Mouse (Mus musculus): ENCODE results near the gene Abcc4. TPM values are rescaled to one million over a fixed set of nuclear protein-coding genes. Genes with fewer than 3 reads are reported as not detected.

Abcc4 gene
- polyA plus RNA-seq, 1 experiment from 2014 or later = 1.6 TPM

- no peak overlapping the region for H3K4me2 ChIP-seq
- 94% methylated on average over 19 of the region's 19 CpGs for WGBS
- H3K4me1 ChIP-seq = 0 out of 2 replicates have a peak, but pooled peaks cover 3% of the 10 kb centered on the region
These were observed 126.8 kb downstream of the Abcc4 start for GRCm38 (mm10) chr14:118579013-118579728.

DNA sequence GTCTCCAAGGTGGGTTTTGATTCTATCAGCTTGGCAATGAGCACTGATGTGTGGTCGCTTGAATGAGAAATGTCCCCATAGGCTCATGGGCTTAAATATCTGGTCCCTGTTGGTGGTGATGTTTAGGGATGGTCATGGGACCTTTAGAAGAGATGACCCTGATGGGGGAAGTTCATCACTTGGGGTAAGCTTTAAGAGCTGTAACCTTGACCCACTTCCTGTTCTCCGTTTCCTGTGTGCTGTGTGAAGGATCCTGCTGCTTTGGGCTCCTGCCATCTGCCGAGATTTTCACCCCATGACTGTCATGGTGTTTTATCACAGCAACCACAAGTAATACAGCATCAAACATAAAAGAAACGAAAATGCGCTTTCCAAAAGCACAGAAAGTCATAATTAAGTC lies 128.1 kb downstream of the Abcc4 start:
- Histone ChIP-seq H3K4me1 (0 out of 2 replicates have a peak, but pooled peaks cover 3% of the 10 kb centered on the region), H3K4me3 (no peak overlapping the region), H3K36me3 (replicated peaks) (no peaks in the 10 kb centered on the region), H3K9me3 (no peaks in the 10 kb centered on the region), H3K27ac (no peak overlapping the region), H3K27me3 (replicated peaks) (no peaks in the 10 kb centered on the region), H3K4me2 (no peak overlapping the region), H3K9ac (no peak overlapping the region)
- ATAC-seq (replicated peaks) = no peak
- WGBS = 90% methylated on average over 5 of the region's 5 CpGs

More at GRCm38 (mm10) chr14:118579013-118579728, 126.8 kb downstream of the Abcc4 start:
- Histone ChIP-seq H3K4me3 (no peak overlapping the region), H3K9me3 (no peaks in the 10 kb centered on the region), H3K27me3 (replicated peaks) (no peaks in the 10 kb centered on the region), H3K9ac (no peak overlapping the region), H3K27ac (no peak overlapping the region), H3K36me3 (replicated peaks) (no peaks in the 10 kb centered on the region)
- no peak for ATAC-seq (replicated peaks)

DNA sequence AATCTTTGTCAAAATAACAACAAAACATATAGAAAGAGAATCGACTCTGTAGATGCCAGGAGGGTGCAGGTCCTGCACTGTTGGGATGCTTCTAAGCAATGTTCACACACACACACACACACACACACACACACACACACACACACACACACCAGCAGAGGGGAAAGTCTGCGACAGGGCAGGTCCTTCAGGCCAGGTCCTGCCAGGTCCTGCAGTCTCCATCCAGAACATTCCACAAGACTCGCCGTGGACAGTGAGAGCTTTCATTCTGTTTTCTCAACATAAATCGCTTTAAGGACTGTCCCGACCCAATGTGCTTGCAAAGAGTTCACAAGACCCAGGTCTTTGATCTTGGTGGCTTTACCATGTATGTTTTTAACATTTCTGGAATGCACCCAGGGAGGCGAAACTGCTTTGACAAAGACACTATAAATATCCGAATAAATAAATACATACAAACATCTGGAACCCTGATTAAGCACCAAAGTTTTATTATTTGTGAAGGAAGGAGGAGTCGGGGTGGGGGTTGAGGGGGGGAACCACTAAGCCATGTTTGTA lies 133.3 kb downstream of the Abcc4 start:
- Histone ChIP-seq H3K36me3 (replicated peaks) (no peaks in the 10 kb centered on the region), H3K4me3 (no peak overlapping the region), H3K9me3 (no peaks in the 10 kb centered on the region), H3K27ac (no peak overlapping the region), H3K9ac (no peak overlapping the region), H3K4me1 (0 out of 2 replicates have a peak, but pooled peaks cover 3% of the 10 kb centered on the region), H3K4me2 (no peak overlapping the region), H3K27me3 (replicated peaks) (no peaks in the 10 kb centered on the region)
- WGBS = 80% methylated on average over 9 of the region's 9 CpGs
- no peak for ATAC-seq (replicated peaks)

DNA sequence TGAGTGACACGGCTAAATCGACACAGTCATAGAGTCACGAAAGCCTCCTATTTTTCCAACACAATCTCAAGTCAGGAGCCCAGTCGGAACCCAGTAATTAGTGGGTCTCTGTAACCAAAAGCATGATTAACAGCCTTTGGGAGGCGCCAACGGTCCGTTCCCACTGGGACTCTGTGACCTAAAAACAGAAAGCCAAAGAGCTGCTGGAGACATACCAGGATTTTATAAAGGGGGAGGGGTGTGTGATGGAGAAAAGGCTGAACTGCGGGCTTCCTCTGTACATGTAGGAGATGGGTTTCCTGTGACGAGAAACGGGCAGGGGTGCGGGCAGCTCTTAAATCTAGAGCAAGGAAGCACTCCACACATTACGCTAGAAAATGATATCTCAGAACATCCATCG lies 136.4 kb downstream of the Abcc4 start:
- ATAC-seq (replicated peaks) = no peak
- WGBS = 89% methylated on average over 13 of the region's 13 CpGs

GRCm38 (mm10) chr14:118568116-118568673 lies 137.8 kb downstream of the Abcc4 start:
- ATAC-seq (replicated peaks) = 0 out of 2 replicates have a peak, but pooled peaks have one; percentile 50
- H3K9ac ChIP-seq = no peak overlapping the region
- no peak overlapping the region for H3K4me2 ChIP-seq
- no peaks in the 10 kb centered on the region for H3K9me3 ChIP-seq
- whole genome bisulfite sequencing = 66% methylated on average over 17 of the region's 17 CpGs
- H3K27me3 ChIP-seq (replicated peaks) = no peaks in the 10 kb centered on the region
- H3K4me1 ChIP-seq = no peaks in the 10 kb centered on the region
- H3K27ac ChIP-seq = no peak overlapping the region
- no peaks in the 10 kb centered on the region for H3K36me3 ChIP-seq (replicated peaks)
- H3K4me3 ChIP-seq = no peak overlapping the region

More for the DNA sequence above, 136.4 kb downstream of the Abcc4 start:
- H3K4me3 ChIP-seq = no peak overlapping the region
- H3K27me3 ChIP-seq (replicated peaks) = no peaks in the 10 kb centered on the region
- H3K4me2 ChIP-seq = no peak overlapping the region
- H3K27ac ChIP-seq = no peak overlapping the region
- no peaks in the 10 kb centered on the region for H3K4me1 ChIP-seq
- H3K9ac ChIP-seq = no peak overlapping the region
- H3K36me3 ChIP-seq (replicated peaks) = no peaks in the 10 kb centered on the region
- H3K9me3 ChIP-seq = no peaks in the 10 kb centered on the region

DNA sequence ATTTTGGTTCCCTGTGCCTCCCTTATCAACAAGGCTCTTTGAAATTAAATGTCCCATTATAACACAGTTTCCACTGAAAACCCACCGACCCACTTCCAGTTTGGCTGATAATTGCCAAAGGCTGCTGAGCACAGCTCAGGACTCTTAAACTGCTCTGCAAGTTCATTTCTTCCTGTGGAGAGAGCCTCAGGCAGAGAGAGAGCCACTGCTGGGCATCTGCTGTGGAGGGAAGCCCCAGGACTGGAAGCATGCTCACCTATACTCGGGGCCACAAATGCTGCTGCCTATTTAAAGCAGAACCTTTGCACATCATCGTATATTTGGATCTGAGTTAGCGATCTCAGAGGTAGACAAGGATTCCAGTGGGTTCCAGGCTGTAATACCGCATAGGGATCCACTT lies 139.2 kb downstream of the Abcc4 start:
- Histone ChIP-seq H3K4me1 (no peaks in the 10 kb centered on the region), H3K4me2 (peak overlapping the region; percentile 17; the same call in 1 of the 2 replicates), H3K36me3 (replicated peaks) (no peaks in the 10 kb centered on the region), H3K27me3 (replicated peaks) (no peaks in the 10 kb centered on the region), H3K9ac (no peak overlapping the region), H3K27ac (no peak overlapping the region), H3K9me3 (no peaks in the 10 kb centered on the region), H3K4me3 (no peak overlapping the region)
- ATAC-seq (replicated peaks) = 0 out of 2 replicates have a peak, but pooled peaks have one; percentile 46
- 78% methylated on average over 5 of the region's 5 CpGs for WGBS

DNA sequence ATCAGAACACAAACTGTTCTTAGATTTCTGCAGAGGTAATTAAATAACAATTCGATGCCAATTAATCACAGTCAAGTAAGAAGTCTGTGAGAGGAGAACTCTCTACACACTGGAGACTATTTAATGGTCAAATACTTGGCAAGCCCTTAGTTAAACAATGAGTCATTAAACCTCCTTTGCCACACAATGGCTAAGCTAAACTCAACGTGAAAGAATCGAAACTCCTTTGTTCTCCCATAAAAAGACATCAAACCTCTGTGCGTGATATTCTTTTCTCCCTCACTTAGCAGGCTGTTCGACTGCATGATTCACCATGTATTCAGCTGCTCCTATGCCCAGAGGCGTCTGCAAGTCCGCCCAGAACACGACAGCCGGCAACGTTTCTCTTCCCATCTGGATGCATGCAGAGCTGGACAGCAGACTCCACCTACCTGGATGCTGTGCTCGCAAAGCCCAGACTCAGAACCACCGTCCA lies 139.8 kb downstream of the Abcc4 start:
- ATAC-seq (replicated peaks) = peak; percentile 58

DNA sequence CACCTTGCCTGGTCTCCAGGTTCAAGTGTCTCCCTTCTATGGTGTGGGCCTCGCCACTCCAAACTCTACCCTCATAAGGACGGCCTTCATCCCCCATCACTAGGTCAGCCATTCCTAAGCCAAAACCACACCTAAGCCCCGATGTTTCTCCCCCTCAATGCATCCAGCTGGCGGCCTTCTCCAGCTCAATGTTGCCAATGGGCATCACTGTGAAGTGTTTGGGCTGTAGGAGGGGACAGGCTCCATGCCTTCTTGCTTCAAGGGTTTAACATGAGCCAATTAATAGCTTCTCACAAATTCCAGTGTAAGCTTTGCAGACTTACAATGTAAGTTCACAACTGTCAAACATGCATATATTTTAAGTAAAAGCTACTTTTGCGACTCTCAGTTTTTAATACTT lies 140.3 kb downstream of the Abcc4 start:
- Histone ChIP-seq H3K36me3 (replicated peaks) (no peaks in the 10 kb centered on the region), H3K27me3 (replicated peaks) (no peaks in the 10 kb centered on the region), H3K9ac (no peak overlapping the region), H3K4me1 (no peaks in the 10 kb centered on the region), H3K4me3 (no peak overlapping the region), H3K4me2 (no peak overlapping the region), H3K9me3 (no peaks in the 10 kb centered on the region), H3K27ac (no peak overlapping the region)
- ATAC-seq (replicated peaks) = no peak
- 93% methylated on average over 5 of the region's 5 CpGs for WGBS

More for the DNA sequence above, 139.8 kb downstream of the Abcc4 start:
- no peaks in the 10 kb centered on the region for H3K9me3 ChIP-seq
- H3K4me2 ChIP-seq = peak overlapping the region; percentile 17
- H3K4me3 ChIP-seq = no peak overlapping the region
- no peaks in the 10 kb centered on the region for H3K27me3 ChIP-seq (replicated peaks)
- no peaks in the 10 kb centered on the region for H3K36me3 ChIP-seq (replicated peaks)
- WGBS = 13% methylated on average over 12 of the region's 12 CpGs
- H3K9ac ChIP-seq = no peak overlapping the region
- no peaks in the 10 kb centered on the region for H3K4me1 ChIP-seq
- H3K27ac ChIP-seq = no peak overlapping the region

DNA sequence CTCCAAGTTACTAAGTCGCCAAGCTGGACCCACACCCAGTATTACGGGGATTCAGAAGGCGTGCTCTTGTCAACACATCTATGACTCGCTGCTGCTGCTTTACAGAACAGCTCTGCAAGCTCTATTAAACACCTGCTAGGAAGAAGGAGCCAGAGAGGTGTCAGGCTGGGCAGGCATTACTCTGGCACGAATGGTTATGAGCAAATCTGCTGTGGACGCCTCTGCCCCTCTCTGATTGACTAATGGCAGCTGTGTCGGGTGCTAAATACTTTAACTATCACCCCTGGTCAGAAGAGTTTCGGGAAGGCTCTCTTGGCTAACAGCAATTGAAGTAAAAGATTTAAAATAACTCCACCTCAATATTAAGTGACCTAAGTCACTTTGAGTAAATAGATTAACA lies 142.4 kb downstream of the Abcc4 start:
- ATAC-seq (replicated peaks) = no peak
- Histone ChIP-seq H3K4me2 (no peak overlapping the region), H3K4me1 (no peaks in the 10 kb centered on the region), H3K9me3 (no peaks in the 10 kb centered on the region), H3K4me3 (no peak overlapping the region), H3K27ac (no peak overlapping the region), H3K27me3 (replicated peaks) (no peaks in the 10 kb centered on the region), H3K36me3 (replicated peaks) (no peaks in the 10 kb centered on the region), H3K9ac (no peak overlapping the region)
- WGBS = 87% methylated on average over 8 of the region's 8 CpGs

- H3K4me2 ChIP-seq = no peak overlapping the region
- H3K9me3 ChIP-seq = no peaks in the 10 kb centered on the region
- H3K27me3 ChIP-seq (replicated peaks) = no peaks in the 10 kb centered on the region
- no peak overlapping the region for H3K9ac ChIP-seq
- no peak for ATAC-seq (replicated peaks)
- H3K27ac ChIP-seq = no peak overlapping the region
- H3K4me1 ChIP-seq = peaks cover 16% of the 10 kb centered on the region
- H3K36me3 ChIP-seq (replicated peaks) = no peaks in the 10 kb centered on the region
- no peak overlapping the region for H3K4me3 ChIP-seq
- WGBS = 73% methylated on average over 20 of the region's 20 CpGs
These were observed 153.0 kb downstream of the Abcc4 start for GRCm38 (mm10) chr14:118552901-118553475.

GRCm38 (mm10) chr14:118552390-118552789 lies 153.6 kb downstream of the Abcc4 start:
- no peak overlapping the region for H3K4me3 ChIP-seq
- H3K36me3 ChIP-seq (replicated peaks) = no peaks in the 10 kb centered on the region
- no peak overlapping the region for H3K27ac ChIP-seq
- no peak overlapping the region for H3K4me2 ChIP-seq
- 41% methylated on average over 5 of the region's 5 CpGs for WGBS
- H3K4me1 ChIP-seq = peaks cover 16% of the 10 kb centered on the region
- no peak for ATAC-seq (replicated peaks)
- H3K9ac ChIP-seq = no peak overlapping the region
- H3K27me3 ChIP-seq (replicated peaks) = no peaks in the 10 kb centered on the region
- H3K9me3 ChIP-seq = no peaks in the 10 kb centered on the region

DNA sequence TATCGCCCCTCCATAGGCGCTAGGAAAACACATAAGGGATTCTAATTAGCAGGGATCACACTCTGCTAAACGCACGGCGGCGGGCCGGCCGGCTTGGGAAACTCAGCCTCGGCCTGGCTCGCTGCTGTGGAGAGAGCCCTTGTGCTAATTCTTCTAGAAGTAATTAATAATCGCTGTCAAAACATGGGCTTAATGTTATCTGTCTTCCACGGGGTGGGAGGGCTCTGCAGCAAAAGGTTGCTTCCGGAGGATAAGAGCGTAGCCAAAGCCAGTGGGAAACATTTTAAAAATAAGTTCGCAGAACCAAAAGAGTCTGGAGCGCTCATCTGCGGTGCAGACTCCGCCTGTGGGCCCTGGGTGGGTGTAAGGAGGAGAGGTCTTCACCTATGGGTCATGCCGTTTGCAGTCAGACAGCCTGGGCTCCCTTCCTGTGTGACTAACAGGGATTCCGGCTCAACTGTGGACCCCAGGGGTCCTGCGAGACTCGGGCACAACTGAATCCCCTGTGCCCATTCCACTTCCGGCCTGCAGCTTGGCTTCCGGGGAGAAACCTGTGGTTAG lies 154.2 kb downstream of the Abcc4 start:
- Histone ChIP-seq H3K9me3 (no peaks in the 10 kb centered on the region), H3K36me3 (replicated peaks) (no peaks in the 10 kb centered on the region), H3K4me1 (peaks cover 16% of the 10 kb centered on the region), H3K9ac (no peak overlapping the region), H3K4me3 (peak overlapping the region; percentile 19), H3K4me2 (peak overlapping the region; percentile 48), H3K27ac (peak overlapping the region; percentile 17; the same call in 1 of the 2 replicates), H3K27me3 (replicated peaks) (no peaks in the 10 kb centered on the region)
- 10% methylated on average over 24 of the region's 24 CpGs for WGBS
- ATAC-seq (replicated peaks) = peak; percentile 50; the same call in 1 of the 2 replicates

All from midbrain, embryonic 15.5 days (tissue).